Mouse (Mus musculus) spleen, postnatal 10 days (tissue): ENCODE data around the gene Bcas2.

ENCODE experiments used
- DNase-seq, 2 experiments: peaks; one replicate each; pipeline ENCODE4 v3.0.0; 2021 to 2022; ENCODE audit warnings: low spot score in 2 of 2

Bcas2 gene

GRCm38 (mm10) chr3:103171505-103172267, at the start of gene Bcas2:
Gene Bcas2, plus strand, starts transcription at chr3:103171655.
- DNase-seq = peak; percentile 97 to 100

- no peak for DNase-seq
Observed at GRCm38 (mm10) chr3:103123636-103124035, 47.8 kb upstream of the Bcas2 start.

- no peak for DNase-seq
Observed at GRCm38 (mm10) chr3:103126138-103126537, 45.3 kb upstream of the Bcas2 start.

GRCm38 (mm10) chr3:103127177-103127576, 44.3 kb upstream of the Bcas2 start:
- DNase-seq = no peak

GRCm38 (mm10) chr3:103127721-103128120, 43.7 kb upstream of the Bcas2 start:
- DNase-seq = no peak

GRCm38 (mm10) chr3:103128251-103128650, 43.2 kb upstream of the Bcas2 start:
- DNase-seq = peak in 1 of 2 experiments; percentile 23

- DNase-seq = peak; percentile 54 to 81
Observed at GRCm38 (mm10) chr3:103129367-103130159, 41.9 kb upstream of the Bcas2 start.

- DNase-seq = peak; percentile 51 to 58
Observed at GRCm38 (mm10) chr3:103130236-103130751, 41.2 kb upstream of the Bcas2 start.

GRCm38 (mm10) chr3:103133098-103133497, 38.4 kb upstream of the Bcas2 start:
- no peak for DNase-seq

- no peak for DNase-seq
Observed at GRCm38 (mm10) chr3:103136414-103137077, 34.9 kb upstream of the Bcas2 start.

- DNase-seq = no peak
Observed at GRCm38 (mm10) chr3:103139047-103139446, 32.4 kb upstream of the Bcas2 start.

- peak; percentile 31 to 39 for DNase-seq
Observed at GRCm38 (mm10) chr3:103140095-103140838, 31.2 kb upstream of the Bcas2 start.

- DNase-seq = peak in 1 of 2 experiments; percentile 38
Observed at GRCm38 (mm10) chr3:103141287-103141686, 30.2 kb upstream of the Bcas2 start.

- DNase-seq = no peak
Observed at GRCm38 (mm10) chr3:103142366-103142765, 29.1 kb upstream of the Bcas2 start.

GRCm38 (mm10) chr3:103145336-103145735, 26.1 kb upstream of the Bcas2 start:
- no peak for DNase-seq

- no peak for DNase-seq
Observed at GRCm38 (mm10) chr3:103145791-103146190, 25.7 kb upstream of the Bcas2 start.

- DNase-seq = no peak
Observed at GRCm38 (mm10) chr3:103146330-103147166, 24.9 kb upstream of the Bcas2 start.

GRCm38 (mm10) chr3:103147775-103148174, 23.7 kb upstream of the Bcas2 start:
- no peak for DNase-seq

GRCm38 (mm10) chr3:103148941-103149340, 22.5 kb upstream of the Bcas2 start:
- no peak for DNase-seq

GRCm38 (mm10) chr3:103153761-103154160, 17.7 kb upstream of the Bcas2 start:
- peak in 1 of 2 experiments; percentile 51 for DNase-seq
